Mouse (Mus musculus): ENCODE data around the gene Mpnd. TPM values are rescaled to one million over a fixed set of nuclear protein-coding genes. Genes with fewer than 3 reads are reported as not detected.

Mpnd gene
- polyA plus RNA-seq, 1 experiment: 142 TPM

GRCm38 (mm10) chr17:56007444-56008355 is 2.2 kb downstream of the Mpnd start:
- Histone ChIP-seq H3K4me3 (ENCODE audit: insufficient read depth, low read length) (peak overlapping the region; percentile 68; the same call in 1 of the 2 replicates), H3K27ac (ENCODE audit: insufficient read depth, low read length) (no peak overlapping the region), H3K4me1 (ENCODE audit: control insufficient read depth, insufficient read depth, low read length) (peaks cover 6% of the 10 kb centered on the region; the same call in 1 of the 2 replicates)
- TF ChIP-seq CTCF (IDR thresholded peaks at IDR 0.05; ENCODE audit: extremely low read depth, insufficient read depth, low read length): no peak
- TF ChIP-seq POLR2A (IDR thresholded peaks at IDR 0.05; ENCODE audit: extremely low read depth, insufficient read depth, low read length): no peak

GRCm38 (mm10) chr17:56008356-56009087 is 3.0 kb downstream of the Mpnd start:
- TF ChIP-seq POLR2A (IDR thresholded peaks at IDR 0.05; ENCODE audit: extremely low read depth, insufficient read depth, low read length): peak; percentile 75
- TF ChIP-seq CTCF (IDR thresholded peaks at IDR 0.05; ENCODE audit: extremely low read depth, insufficient read depth, low read length): no peak
- peak overlapping the region; percentile 68 for H3K4me3 ChIP-seq (ENCODE audit: insufficient read depth, low read length)
- H3K27ac ChIP-seq (ENCODE audit: insufficient read depth, low read length): peak overlapping the region; percentile 34
- H3K4me1 ChIP-seq (ENCODE audit: control insufficient read depth, insufficient read depth, low read length): peaks cover 6% of the 10 kb centered on the region; the same call in 1 of the 2 replicates

- Histone ChIP-seq H3K4me1 (ENCODE audit: control insufficient read depth, insufficient read depth, low read length) (peaks cover 6% of the 10 kb centered on the region; the same call in 1 of the 2 replicates), H3K27ac (ENCODE audit: insufficient read depth, low read length) (peak overlapping the region; percentile 87), H3K4me3 (ENCODE audit: insufficient read depth, low read length) (peak overlapping the region; percentile 68)
- TF ChIP-seq CTCF (IDR thresholded peaks at IDR 0.05; ENCODE audit: extremely low read depth, insufficient read depth, low read length) (no peak), POLR2A (IDR thresholded peaks at IDR 0.05; ENCODE audit: extremely low read depth, insufficient read depth, low read length) (peak; percentile 90)
Measured at GRCm38 (mm10) chr17:56009088-56009961, 3.8 kb downstream of the Mpnd start.

- Histone ChIP-seq H3K27ac (ENCODE audit: insufficient read depth, low read length) (no peak overlapping the region), H3K4me1 (ENCODE audit: control insufficient read depth, insufficient read depth, low read length) (peaks cover 6% of the 10 kb centered on the region; the same call in 1 of the 2 replicates), H3K4me3 (ENCODE audit: insufficient read depth, low read length) (peak overlapping the region; percentile 68)
- no peak for TF ChIP-seq POLR2A (IDR thresholded peaks at IDR 0.05; ENCODE audit: extremely low read depth, insufficient read depth, low read length)
- no peak for TF ChIP-seq CTCF (IDR thresholded peaks at IDR 0.05; ENCODE audit: extremely low read depth, insufficient read depth, low read length)
Measured at GRCm38 (mm10) chr17:56009962-56010240, 4.4 kb downstream of the Mpnd start.

DNA sequence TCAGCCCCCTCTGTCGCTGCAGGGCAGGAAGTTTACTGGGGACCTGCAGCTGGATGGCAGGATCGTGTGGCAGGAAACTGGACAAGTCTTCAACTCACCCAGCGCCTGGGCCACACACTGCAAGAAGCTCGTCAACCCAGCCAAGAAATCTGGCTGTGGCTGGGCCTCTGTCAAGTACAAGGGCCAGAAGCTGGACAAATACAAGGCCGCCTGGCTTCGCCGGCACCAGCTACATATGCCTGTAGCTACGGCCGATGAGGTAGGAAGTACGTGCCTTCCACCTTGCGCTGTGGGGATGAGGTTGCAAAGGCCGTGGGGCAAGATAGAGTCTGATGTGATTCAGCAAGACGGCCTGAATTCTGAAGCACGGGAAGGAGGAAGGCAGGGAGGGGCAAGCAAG is 4.7 kb downstream of the Mpnd start:
- TF ChIP-seq POLR2A (IDR thresholded peaks at IDR 0.05; ENCODE audit: extremely low read depth, insufficient read depth, low read length): no peak
- no peak for TF ChIP-seq CTCF (IDR thresholded peaks at IDR 0.05; ENCODE audit: extremely low read depth, insufficient read depth, low read length)
- H3K4me1 ChIP-seq (ENCODE audit: control insufficient read depth, insufficient read depth, low read length): peaks cover 6% of the 10 kb centered on the region; the same call in 1 of the 2 replicates
- no peak overlapping the region for H3K27ac ChIP-seq (ENCODE audit: insufficient read depth, low read length)
- peak overlapping the region; percentile 68 for H3K4me3 ChIP-seq (ENCODE audit: insufficient read depth, low read length)

DNA sequence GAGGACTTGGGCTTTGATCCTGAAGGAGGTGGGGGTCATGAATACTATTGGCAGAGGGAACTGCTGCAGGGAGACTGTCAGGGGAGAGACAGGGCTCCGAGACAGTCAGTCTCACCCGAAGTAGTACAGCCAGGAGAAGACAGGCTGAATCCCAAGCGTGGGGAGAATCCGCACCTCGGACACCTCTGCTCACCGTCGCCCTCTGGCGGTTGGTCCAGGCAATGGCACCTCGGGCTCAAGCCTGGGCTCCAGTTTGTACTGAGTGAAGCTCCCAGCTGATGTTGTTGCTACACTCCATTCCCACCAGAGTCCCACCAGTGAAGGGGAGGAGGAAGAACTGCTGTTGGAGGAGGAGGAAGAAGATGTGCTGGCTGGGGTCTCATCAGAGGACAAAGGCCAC is 5.2 kb downstream of the Mpnd start:
- TF ChIP-seq CTCF (IDR thresholded peaks at IDR 0.05; ENCODE audit: extremely low read depth, insufficient read depth, low read length) (peak; percentile 90), POLR2A (IDR thresholded peaks at IDR 0.05; ENCODE audit: extremely low read depth, insufficient read depth, low read length) (no peak)
- Histone ChIP-seq H3K4me3 (ENCODE audit: insufficient read depth, low read length) (peak overlapping the region; percentile 68), H3K4me1 (ENCODE audit: control insufficient read depth, insufficient read depth, low read length) (peaks cover 6% of the 10 kb centered on the region; the same call in 1 of the 2 replicates), H3K27ac (ENCODE audit: insufficient read depth, low read length) (no peak overlapping the region)

DNA sequence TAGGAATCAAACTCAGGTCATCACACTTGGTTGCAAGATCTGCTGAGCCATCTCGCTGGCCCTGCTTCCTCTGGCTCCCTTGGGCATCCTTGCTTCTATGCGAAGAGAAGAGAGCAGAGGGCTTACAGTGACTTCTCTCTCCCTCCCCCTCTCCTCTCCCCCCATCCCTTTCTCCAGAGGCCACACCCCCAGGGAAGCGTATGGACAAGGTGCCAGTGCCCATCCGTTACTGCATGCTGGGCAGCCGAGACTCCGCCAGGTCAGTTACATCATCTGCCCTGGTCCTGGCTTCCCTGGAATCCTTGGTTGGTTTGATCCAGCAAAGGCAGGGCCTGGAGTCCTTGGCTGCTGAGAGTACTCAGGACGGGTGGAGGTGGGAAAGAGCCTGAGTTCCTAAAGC is 5.9 kb downstream of the Mpnd start:
- Histone ChIP-seq H3K27ac (ENCODE audit: insufficient read depth, low read length) (no peak overlapping the region), H3K4me3 (ENCODE audit: insufficient read depth, low read length) (no peak overlapping the region), H3K4me1 (ENCODE audit: control insufficient read depth, insufficient read depth, low read length) (peaks cover 6% of the 10 kb centered on the region; the same call in 1 of the 2 replicates)
- no peak for TF ChIP-seq POLR2A (IDR thresholded peaks at IDR 0.05; ENCODE audit: extremely low read depth, insufficient read depth, low read length)
- no peak for TF ChIP-seq CTCF (IDR thresholded peaks at IDR 0.05; ENCODE audit: extremely low read depth, insufficient read depth, low read length)

- Histone ChIP-seq H3K27ac (ENCODE audit: insufficient read depth, low read length) (no peak overlapping the region), H3K4me3 (ENCODE audit: insufficient read depth, low read length) (no peak overlapping the region), H3K4me1 (ENCODE audit: control insufficient read depth, insufficient read depth, low read length) (peaks cover 3% of the 10 kb centered on the region; the same call in 1 of the 2 replicates)
- TF ChIP-seq CTCF (IDR thresholded peaks at IDR 0.05; ENCODE audit: extremely low read depth, insufficient read depth, low read length) (no peak), POLR2A (IDR thresholded peaks at IDR 0.05; ENCODE audit: extremely low read depth, insufficient read depth, low read length) (no peak)
Measured at GRCm38 (mm10) chr17:56015293-56015692, 9.8 kb downstream of the Mpnd start.

GRCm38 (mm10) chr17:56016382-56016781 is 10.9 kb downstream of the Mpnd start:
- TF ChIP-seq CTCF (IDR thresholded peaks at IDR 0.05; ENCODE audit: extremely low read depth, insufficient read depth, low read length) (no peak), POLR2A (IDR thresholded peaks at IDR 0.05; ENCODE audit: extremely low read depth, insufficient read depth, low read length) (0 out of 2 replicates have a peak, but pooled peaks have one; percentile 8)
- Histone ChIP-seq H3K27ac (ENCODE audit: insufficient read depth, low read length) (no peak overlapping the region), H3K4me1 (ENCODE audit: control insufficient read depth, insufficient read depth, low read length) (peaks cover 2% of the 10 kb centered on the region; the same call in 1 of the 2 replicates), H3K4me3 (ENCODE audit: insufficient read depth, low read length) (no peak overlapping the region)
